Mouse (Mus musculus): ENCODE results near the gene Gm7073. TPM values are rescaled to one million over a fixed set of nuclear protein-coding genes. Genes with fewer than 3 reads are reported as not detected.

The Gm7073 gene
- polyA plus RNA-seq, 1 experiment, result not detected

DNA sequence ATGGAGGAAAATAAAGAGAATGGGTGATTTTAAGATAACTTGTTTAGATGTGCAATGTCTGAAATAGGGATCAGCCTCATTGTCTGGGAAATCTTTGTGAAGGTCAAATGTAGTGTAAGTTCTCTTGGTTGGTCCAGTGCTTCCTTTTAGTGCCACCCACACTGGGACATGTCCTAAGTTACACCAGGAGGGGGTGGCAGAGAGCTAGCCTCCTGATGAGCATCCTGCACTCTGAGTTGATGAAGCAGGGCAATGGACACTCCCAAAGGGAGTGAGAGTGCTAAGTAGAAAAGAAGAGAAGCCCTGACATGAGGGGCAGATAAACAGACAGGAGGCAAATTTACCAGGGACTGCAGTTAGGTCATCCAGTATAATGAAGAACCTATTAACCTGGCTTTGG, 35.1 kb downstream of the Gm7073 start:
- TF ChIP-seq POLR2A (IDR thresholded peaks at IDR 0.05; ENCODE audit: extremely low read depth, insufficient read depth, low read length), result no peak
- TF ChIP-seq CTCF (IDR thresholded peaks at IDR 0.05; ENCODE audit: extremely low read depth, insufficient read depth, low read length), result peak; percentile 51; the same call in 1 of the 2 replicates
- Histone ChIP-seq H3K27ac (ENCODE audit: insufficient read depth, low read length) (no peak overlapping the region), H3K4me3 (ENCODE audit: insufficient read depth, low read length) (no peak overlapping the region), H3K4me1 (ENCODE audit: control insufficient read depth, insufficient read depth, low read length) (no peaks in the 10 kb centered on the region)

GRCm38 (mm10) chrX:60497750-60498149, 41.3 kb downstream of the Gm7073 start:
- Histone ChIP-seq H3K27ac (ENCODE audit: insufficient read depth, low read length) (no peak overlapping the region), H3K4me1 (ENCODE audit: control insufficient read depth, insufficient read depth, low read length) (no peaks in the 10 kb centered on the region), H3K4me3 (ENCODE audit: insufficient read depth, low read length) (no peak overlapping the region)
- no peak for TF ChIP-seq POLR2A (IDR thresholded peaks at IDR 0.05; ENCODE audit: extremely low read depth, insufficient read depth, low read length)

DNA sequence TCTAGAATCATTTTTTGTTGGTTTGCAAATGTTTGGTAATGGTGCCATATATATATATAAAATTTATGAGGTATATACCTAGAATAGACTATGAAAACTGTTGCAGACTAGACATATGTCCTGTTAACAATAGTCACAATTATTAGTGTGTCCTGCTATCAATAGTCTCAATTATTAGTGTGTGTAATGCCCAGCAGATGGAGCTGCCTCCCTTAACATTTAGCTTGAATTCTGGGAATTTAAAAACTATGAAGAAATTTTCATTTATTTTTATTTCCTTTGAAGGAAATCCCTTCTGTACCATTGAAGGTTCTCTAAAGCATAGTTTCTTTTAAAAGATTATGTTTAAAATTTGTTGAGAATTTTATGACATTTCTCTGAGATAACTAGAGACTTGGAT, 43.7 kb downstream of the Gm7073 start:
- TF ChIP-seq POLR2A (IDR thresholded peaks at IDR 0.05; ENCODE audit: extremely low read depth, insufficient read depth, low read length) (no peak), CTCF (IDR thresholded peaks at IDR 0.05; ENCODE audit: extremely low read depth, insufficient read depth, low read length) (no peak)
- Histone ChIP-seq H3K4me1 (ENCODE audit: control insufficient read depth, insufficient read depth, low read length) (no peaks in the 10 kb centered on the region), H3K27ac (ENCODE audit: insufficient read depth, low read length) (no peak overlapping the region), H3K4me3 (ENCODE audit: insufficient read depth, low read length) (no peak overlapping the region)

- Histone ChIP-seq H3K4me3 (ENCODE audit: insufficient read depth, low read length) (no peak overlapping the region), H3K27ac (ENCODE audit: insufficient read depth, low read length) (no peak overlapping the region), H3K4me1 (ENCODE audit: control insufficient read depth, insufficient read depth, low read length) (no peaks in the 10 kb centered on the region)
- TF ChIP-seq CTCF (IDR thresholded peaks at IDR 0.05; ENCODE audit: extremely low read depth, insufficient read depth, low read length), result peak; percentile 33; the same call in 1 of the 2 replicates
- TF ChIP-seq POLR2A (IDR thresholded peaks at IDR 0.05; ENCODE audit: extremely low read depth, insufficient read depth, low read length), result no peak
These were observed 75.3 kb downstream of the Gm7073 start for GRCm38 (mm10) chrX:60463786-60464185.

- Histone ChIP-seq H3K4me3 (ENCODE audit: insufficient read depth, low read length) (no peak overlapping the region), H3K27ac (ENCODE audit: insufficient read depth, low read length) (no peak overlapping the region)
- TF ChIP-seq CTCF (IDR thresholded peaks at IDR 0.05; ENCODE audit: extremely low read depth, insufficient read depth, low read length), result no peak
- no peak for TF ChIP-seq POLR2A (IDR thresholded peaks at IDR 0.05; ENCODE audit: extremely low read depth, insufficient read depth, low read length)
These were observed 124.4 kb downstream of the Gm7073 start for GRCm38 (mm10) chrX:60414563-60415111.

DNA sequence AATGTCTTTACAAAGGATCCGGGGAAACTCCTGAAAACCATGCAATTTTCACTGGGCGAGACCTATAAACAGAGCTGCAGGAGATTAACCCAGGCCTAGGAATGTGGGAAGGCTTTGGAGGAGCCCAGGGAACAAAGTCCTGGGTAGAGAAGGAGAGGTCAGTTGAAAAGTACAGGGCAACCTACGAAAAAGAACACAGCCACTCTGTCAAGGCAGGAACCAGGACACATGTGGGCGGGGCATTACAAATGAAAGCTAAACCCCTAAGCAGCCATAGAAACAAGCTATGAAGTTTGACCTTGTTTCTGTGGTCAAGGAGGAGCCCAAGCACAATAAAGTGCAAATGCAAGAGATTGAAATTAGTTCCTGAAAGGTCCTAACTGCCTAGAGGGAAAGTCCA, 133.4 kb downstream of the Gm7073 start:
- H3K4me3 ChIP-seq (ENCODE audit: insufficient read depth, low read length), result no peak overlapping the region
- TF ChIP-seq POLR2A (IDR thresholded peaks at IDR 0.05; ENCODE audit: extremely low read depth, insufficient read depth, low read length) (no peak), CTCF (IDR thresholded peaks at IDR 0.05; ENCODE audit: extremely low read depth, insufficient read depth, low read length) (no peak)
- H3K27ac ChIP-seq (ENCODE audit: insufficient read depth, low read length), result no peak overlapping the region
- no peaks in the 10 kb centered on the region for H3K4me1 ChIP-seq (ENCODE audit: control insufficient read depth, insufficient read depth, low read length)

More at GRCm38 (mm10) chrX:60414563-60415111, 124.4 kb downstream of the Gm7073 start:
- H3K4me1 ChIP-seq (ENCODE audit: control insufficient read depth, insufficient read depth, low read length), result no peaks in the 10 kb centered on the region

DNA sequence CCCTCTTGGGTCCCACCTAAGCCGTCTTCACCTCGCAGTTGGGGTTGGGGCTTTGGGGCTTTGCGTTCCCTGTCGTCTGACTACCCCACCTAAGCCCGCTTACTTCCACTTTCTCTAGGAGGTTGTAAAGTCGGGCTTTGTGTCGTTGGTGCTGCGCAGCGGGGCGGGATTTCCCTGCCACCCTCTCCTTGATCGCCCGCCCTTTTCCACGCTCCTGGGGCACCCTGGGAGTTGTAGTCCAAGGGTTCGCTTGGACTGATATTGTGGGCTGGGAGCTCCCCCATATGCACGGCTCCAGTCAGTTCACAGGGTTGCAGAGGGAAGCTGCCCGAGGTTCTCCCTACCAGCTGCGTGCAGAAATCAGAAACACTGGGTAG, 134.4 kb downstream of the Gm7073 start:
- H3K4me3 ChIP-seq (ENCODE audit: insufficient read depth, low read length), result peak overlapping the region; percentile 36
- TF ChIP-seq POLR2A (IDR thresholded peaks at IDR 0.05; ENCODE audit: extremely low read depth, insufficient read depth, low read length) (peak; percentile 71), CTCF (IDR thresholded peaks at IDR 0.05; ENCODE audit: extremely low read depth, insufficient read depth, low read length) (peak; percentile 55)

GRCm38 (mm10) chrX:60403764-60404667, 135.0 kb downstream of the Gm7073 start:
- H3K27ac ChIP-seq (ENCODE audit: insufficient read depth, low read length), result peak overlapping the region; percentile 92
- no peak for TF ChIP-seq CTCF (IDR thresholded peaks at IDR 0.05; ENCODE audit: extremely low read depth, insufficient read depth, low read length)
- TF ChIP-seq POLR2A (IDR thresholded peaks at IDR 0.05; ENCODE audit: extremely low read depth, insufficient read depth, low read length), result no peak
- H3K4me1 ChIP-seq (ENCODE audit: control insufficient read depth, insufficient read depth, low read length), result no peaks in the 10 kb centered on the region
- H3K4me3 ChIP-seq (ENCODE audit: insufficient read depth, low read length), result peak overlapping the region; percentile 36

More for the DNA sequence above, 134.4 kb downstream of the Gm7073 start:
- Histone ChIP-seq H3K4me1 (ENCODE audit: control insufficient read depth, insufficient read depth, low read length) (no peaks in the 10 kb centered on the region), H3K27ac (ENCODE audit: insufficient read depth, low read length) (0 out of 2 replicates have a peak overlapping the region, but pooled peaks have one; percentile 92)

DNA sequence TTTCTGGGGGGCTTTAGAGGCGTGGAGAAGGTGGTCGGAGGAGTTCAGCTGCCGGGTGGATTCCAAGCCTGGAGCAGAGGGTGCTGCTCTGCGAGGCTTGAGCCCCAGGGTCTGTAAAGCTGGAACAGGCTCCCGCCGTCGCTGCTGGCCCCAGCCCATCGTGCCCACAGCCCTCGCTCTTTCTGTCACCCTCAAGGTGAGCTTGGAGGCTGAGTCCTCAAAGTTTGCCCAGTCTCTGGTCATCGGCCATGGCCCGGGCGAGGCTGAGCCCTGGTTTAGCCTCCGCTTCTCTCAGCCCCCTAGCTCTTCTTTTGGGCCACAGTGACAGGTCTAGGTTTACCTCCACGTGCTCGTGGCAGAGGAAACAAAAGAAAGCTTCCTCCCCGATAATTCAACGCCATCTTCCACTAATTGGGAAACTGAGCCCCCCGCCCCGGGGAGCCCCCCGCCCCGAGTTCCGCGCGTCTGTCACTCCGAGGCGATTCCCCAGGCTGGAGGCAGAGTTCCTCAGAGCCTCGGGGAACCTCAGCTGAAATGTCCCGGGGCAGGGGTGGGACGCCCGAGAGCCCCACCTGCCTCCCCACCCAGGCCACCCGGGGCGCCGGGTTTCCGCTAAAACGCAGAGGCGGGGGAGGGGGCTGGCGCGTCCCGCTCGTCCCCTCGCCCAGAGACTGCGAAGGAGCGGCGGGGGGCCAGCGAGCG, 135.8 kb downstream of the Gm7073 start:
- TF ChIP-seq POLR2A (IDR thresholded peaks at IDR 0.05; ENCODE audit: extremely low read depth, insufficient read depth, low read length) (no peak), CTCF (IDR thresholded peaks at IDR 0.05; ENCODE audit: extremely low read depth, insufficient read depth, low read length) (no peak)
- Histone ChIP-seq H3K4me3 (ENCODE audit: insufficient read depth, low read length) (peak overlapping the region; percentile 36), H3K4me1 (ENCODE audit: control insufficient read depth, insufficient read depth, low read length) (no peaks in the 10 kb centered on the region), H3K27ac (ENCODE audit: insufficient read depth, low read length) (peak overlapping the region; percentile 70; the same call in 1 of the 2 replicates)
